Mouse (Mus musculus): ENCODE results near the gene Slit3. TPM values are rescaled to one million over a fixed set of nuclear protein-coding genes. Genes with fewer than 3 reads are reported as not detected.

The Slit3 gene
- polyA plus RNA-seq, 1 experiment from 2014 or later = 14.2 TPM

DNA sequence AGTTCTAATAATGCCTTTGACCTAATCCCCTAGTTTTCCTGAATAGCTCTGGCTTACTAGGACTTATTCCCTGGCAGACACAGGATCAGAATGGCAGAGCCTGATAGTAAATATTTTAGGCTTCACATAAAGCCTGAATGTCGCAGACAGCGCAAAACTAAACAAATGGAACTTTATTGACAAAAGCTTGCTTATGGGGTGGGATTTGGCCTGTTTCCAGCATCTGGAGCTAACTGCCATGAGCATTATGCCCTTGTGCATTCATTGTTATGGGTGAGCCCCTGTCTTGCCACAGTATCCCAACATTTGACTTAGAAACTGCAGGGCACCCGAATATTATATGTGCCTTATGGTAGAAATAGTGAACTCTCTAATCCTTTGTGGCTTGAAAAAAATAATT lies 438.4 kb downstream of the Slit3 start:
- H3K4me2 ChIP-seq (replicated peaks; ENCODE audit: low read depth, low read length) = no peak overlapping the region
- H3K4me1 ChIP-seq (ENCODE audit: insufficient read depth, low read depth, low read length) = no peaks in the 10 kb centered on the region; the same call in 1 of the 2 replicates
- 74% methylated on average over 3 of the region's 3 CpGs for WGBS
- no peak for TF ChIP-seq EP300 (IDR thresholded peaks at IDR 0.05)
- TF ChIP-seq CTCF (IDR thresholded peaks at IDR 0.05) = no peak
- no peak for ATAC-seq
- H3K36me3 ChIP-seq (ENCODE audit: insufficient read depth, low read length) = no peaks in the 10 kb centered on the region
- no peak for DNase-seq (ENCODE audit: low spot score)
- no peak overlapping the region for H3K9ac ChIP-seq (replicated peaks; ENCODE audit: low read depth)
- no peaks in the 10 kb centered on the region; the same call in 1 of the 2 replicates for H3K27me3 ChIP-seq (replicated peaks; ENCODE audit: insufficient read depth, low read length)
- no peak overlapping the region for H3K27ac ChIP-seq (ENCODE audit: low read length)
- no peak overlapping the region for H3K4me3 ChIP-seq (ENCODE audit: low read depth, low read length)
- H3K9me3 ChIP-seq (ENCODE audit: low read length) = no peaks in the 10 kb centered on the region

GRCm38 (mm10) chr11:35561760-35562159 lies 440.7 kb downstream of the Slit3 start:
- Histone ChIP-seq H3K4me2 (replicated peaks; ENCODE audit: low read depth, low read length) (no peak overlapping the region), H3K9me3 (ENCODE audit: low read length) (no peaks in the 10 kb centered on the region), H3K27ac (ENCODE audit: low read length) (no peak overlapping the region), H3K9ac (replicated peaks; ENCODE audit: low read depth) (no peak overlapping the region), H3K27me3 (replicated peaks; ENCODE audit: insufficient read depth, low read length) (no peaks in the 10 kb centered on the region; the same call in 1 of the 2 replicates), H3K36me3 (ENCODE audit: insufficient read depth, low read length) (no peaks in the 10 kb centered on the region), H3K4me3 (ENCODE audit: low read depth, low read length) (no peak overlapping the region), H3K4me1 (ENCODE audit: insufficient read depth, low read depth, low read length) (no peaks in the 10 kb centered on the region; the same call in 1 of the 2 replicates)
- DNase-seq (ENCODE audit: low spot score) (no peak), ATAC-seq (no peak)
- TF ChIP-seq CTCF (IDR thresholded peaks at IDR 0.05) (no peak), EP300 (IDR thresholded peaks at IDR 0.05) (no peak)
- 75% methylated on average over 9 of the region's 9 CpGs for WGBS

DNA sequence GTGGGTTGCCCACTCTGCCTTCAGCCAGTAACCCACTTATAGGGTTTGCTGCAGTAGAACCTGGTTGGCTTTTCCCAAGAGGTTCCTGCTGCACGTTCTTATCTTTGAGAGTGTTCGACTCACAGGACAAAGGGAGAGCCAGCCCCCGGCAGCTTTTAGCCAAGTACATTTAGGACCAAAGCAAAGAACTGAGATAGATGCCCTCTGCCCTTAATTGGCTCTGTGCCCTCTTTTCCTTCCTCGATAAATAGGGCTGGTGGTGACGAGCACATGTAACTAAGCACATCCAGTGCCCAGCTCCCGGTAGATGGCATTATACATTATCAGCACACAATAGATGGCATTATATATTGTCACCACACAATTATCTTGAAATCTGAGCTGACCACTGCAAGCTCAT lies 444.3 kb downstream of the Slit3 start:
- ATAC-seq (no peak), DNase-seq (ENCODE audit: low spot score) (no peak)
- Histone ChIP-seq H3K27ac (ENCODE audit: low read length) (no peak overlapping the region), H3K9me3 (ENCODE audit: low read length) (no peaks in the 10 kb centered on the region), H3K4me3 (ENCODE audit: low read depth, low read length) (no peak overlapping the region), H3K9ac (replicated peaks; ENCODE audit: low read depth) (no peak overlapping the region), H3K4me1 (ENCODE audit: insufficient read depth, low read depth, low read length) (no peaks in the 10 kb centered on the region), H3K36me3 (ENCODE audit: insufficient read depth, low read length) (no peaks in the 10 kb centered on the region), H3K27me3 (replicated peaks; ENCODE audit: insufficient read depth, low read length) (no peaks in the 10 kb centered on the region; the same call in 1 of the 2 replicates), H3K4me2 (replicated peaks; ENCODE audit: low read depth, low read length) (no peak overlapping the region)
- no peak for TF ChIP-seq CTCF (IDR thresholded peaks at IDR 0.05)
- no peak for TF ChIP-seq EP300 (IDR thresholded peaks at IDR 0.05)
- WGBS = 31% methylated on average over 6 of the region's 6 CpGs

- TF ChIP-seq CTCF (IDR thresholded peaks at IDR 0.05) = no peak
- no peak for TF ChIP-seq EP300 (IDR thresholded peaks at IDR 0.05)
- 68% methylated on average over 3 of the region's 3 CpGs for WGBS
Measured at GRCm38 (mm10) chr11:35566686-35567085, 445.7 kb downstream of the Slit3 start.

GRCm38 (mm10) chr11:35569126-35569916 lies 448.3 kb downstream of the Slit3 start:
- Histone ChIP-seq H3K4me1 (ENCODE audit: insufficient read depth, low read depth, low read length) (no peaks in the 10 kb centered on the region), H3K27me3 (replicated peaks; ENCODE audit: insufficient read depth, low read length) (no peaks in the 10 kb centered on the region; the same call in 1 of the 2 replicates), H3K27ac (ENCODE audit: low read length) (no peak overlapping the region), H3K9ac (replicated peaks; ENCODE audit: low read depth) (no peak overlapping the region), H3K36me3 (ENCODE audit: insufficient read depth, low read length) (no peaks in the 10 kb centered on the region), H3K4me3 (ENCODE audit: low read depth, low read length) (no peak overlapping the region), H3K4me2 (replicated peaks; ENCODE audit: low read depth, low read length) (no peak overlapping the region), H3K9me3 (ENCODE audit: low read length) (no peaks in the 10 kb centered on the region)
- 45% methylated on average over 6 of the region's 6 CpGs for WGBS
- no peak for TF ChIP-seq EP300 (IDR thresholded peaks at IDR 0.05)
- TF ChIP-seq CTCF (IDR thresholded peaks at IDR 0.05) = no peak
- ATAC-seq (peak; percentile 79), DNase-seq (ENCODE audit: low spot score) (peak; percentile 23)

More at GRCm38 (mm10) chr11:35566686-35567085, 445.7 kb downstream of the Slit3 start:
- Histone ChIP-seq H3K9ac (replicated peaks; ENCODE audit: low read depth) (no peak overlapping the region), H3K36me3 (ENCODE audit: insufficient read depth, low read length) (no peaks in the 10 kb centered on the region), H3K4me2 (replicated peaks; ENCODE audit: low read depth, low read length) (no peak overlapping the region), H3K4me3 (ENCODE audit: low read depth, low read length) (no peak overlapping the region), H3K4me1 (ENCODE audit: insufficient read depth, low read depth, low read length) (no peaks in the 10 kb centered on the region), H3K27ac (ENCODE audit: low read length) (no peak overlapping the region), H3K9me3 (ENCODE audit: low read length) (no peaks in the 10 kb centered on the region), H3K27me3 (replicated peaks; ENCODE audit: insufficient read depth, low read length) (no peaks in the 10 kb centered on the region; the same call in 1 of the 2 replicates)
- DNase-seq (ENCODE audit: low spot score) (no peak), ATAC-seq (no peak)

- 68% methylated on average over 11 of the region's 11 CpGs for WGBS
- Histone ChIP-seq H3K4me3 (ENCODE audit: low read depth, low read length) (no peak overlapping the region), H3K36me3 (ENCODE audit: insufficient read depth, low read length) (no peaks in the 10 kb centered on the region), H3K9ac (replicated peaks; ENCODE audit: low read depth) (no peak overlapping the region), H3K27ac (ENCODE audit: low read length) (no peak overlapping the region), H3K27me3 (replicated peaks; ENCODE audit: insufficient read depth, low read length) (no peaks in the 10 kb centered on the region; the same call in 1 of the 2 replicates), H3K4me1 (ENCODE audit: insufficient read depth, low read depth, low read length) (no peaks in the 10 kb centered on the region), H3K9me3 (ENCODE audit: low read length) (no peaks in the 10 kb centered on the region), H3K4me2 (replicated peaks; ENCODE audit: low read depth, low read length) (no peak overlapping the region)
- no peak for TF ChIP-seq CTCF (IDR thresholded peaks at IDR 0.05)
- no peak for TF ChIP-seq EP300 (IDR thresholded peaks at IDR 0.05)
- DNase-seq (ENCODE audit: low spot score) (no peak), ATAC-seq (no peak)
Measured at GRCm38 (mm10) chr11:35569957-35570356, 448.9 kb downstream of the Slit3 start.

All from lung, postnatal 0 days (tissue).